Mouse (Mus musculus) erythroid progenitor cell, adult 5-6 weeks (primary cell): ENCODE measurements around the gene Gm11444. TPM values are rescaled to one million over a fixed set of nuclear protein-coding genes. Genes with fewer than 3 reads are reported as not detected.
A peak's percentile ranks its signal among the peaks of the same experiment; 100 is the strongest.

ENCODE experiments used
- ATAC-seq: replicated peaks from 2 replicates; pipeline ENCODE4 v1.8.0; 2016; ENCODE audit warnings: moderate number of reproducible peaks, mild to moderate bottlenecking, moderate TSS enrichment, inconsistent platforms; ENCODE audit not compliant: poor library complexity, low FRiP score, severe bottlenecking
- total RNA-seq, 2 experiments: library from RNA; stranded (forward) in 1 of 2; stranded (reverse) in 1 of 2; fragments of 150-400 nt in 1 of 2; fragments of 186-747, 209-891 nt in 1 of 2; gene quantifications; 2 replicates each; pipeline versions ENCODE4 v1.2.3 to v1.2.4; 2015 to 2017; ENCODE audit warnings: low replicate concordance in 2 of 2

Gm11444 gene
- total RNA-seq, 2 experiments from 2014 or later: not detected

DNA sequence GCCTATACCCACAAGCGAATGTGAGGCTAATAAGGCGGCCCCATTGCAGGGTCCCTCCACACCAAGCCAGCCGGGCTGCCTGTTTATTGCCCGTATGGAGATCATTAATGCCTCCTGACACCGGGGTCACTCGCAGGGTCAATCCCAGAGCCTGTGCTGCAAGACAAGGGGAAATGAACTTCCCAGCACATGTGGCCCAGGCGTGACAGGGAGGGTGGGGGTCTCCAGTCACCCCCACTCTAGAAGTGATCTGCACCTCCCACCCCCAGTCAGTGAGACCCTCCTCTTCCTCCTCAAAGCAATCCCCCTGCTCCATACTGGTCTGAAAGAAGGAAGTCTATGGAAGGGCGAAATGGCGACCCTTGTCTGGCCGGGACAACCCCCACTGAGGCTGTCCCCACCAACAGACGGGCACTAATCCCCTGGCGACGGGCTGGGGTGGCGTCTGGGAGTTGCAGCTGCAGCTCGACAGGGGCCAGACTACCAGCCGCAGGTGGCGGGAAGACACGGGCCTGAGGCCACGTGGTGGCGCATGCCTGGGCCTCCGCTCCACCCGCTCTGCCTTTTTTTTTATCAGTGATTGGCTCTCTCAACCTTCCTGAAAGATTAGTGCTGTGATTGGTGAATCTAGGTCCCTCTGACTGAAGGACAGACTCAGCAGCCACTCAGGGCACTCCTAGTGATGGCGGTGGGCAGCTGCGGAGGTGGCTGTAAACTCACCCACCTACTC is 26.1 kb upstream of the Gm11444 start:
- no peak for ATAC-seq

DNA sequence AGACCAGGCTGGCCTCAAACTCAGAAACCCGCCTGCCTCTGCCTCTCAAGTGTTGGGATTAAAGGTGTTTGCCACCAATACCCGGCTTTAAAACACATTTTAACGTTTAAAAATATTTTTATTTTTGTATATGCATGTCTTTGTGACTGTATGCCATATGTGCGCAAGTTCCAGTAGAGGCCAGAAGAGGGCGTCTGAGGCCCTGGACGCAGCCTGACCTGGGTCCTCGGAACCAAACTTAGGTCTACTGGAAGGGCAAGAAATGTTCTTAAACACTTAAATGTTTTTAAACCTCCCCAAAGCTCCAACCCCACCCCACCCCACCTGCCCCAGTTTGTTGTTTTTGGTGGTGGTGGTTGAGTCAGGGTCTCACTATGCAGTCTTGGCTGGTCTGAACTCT is 14.2 kb upstream of the Gm11444 start:
- no peak for ATAC-seq

DNA sequence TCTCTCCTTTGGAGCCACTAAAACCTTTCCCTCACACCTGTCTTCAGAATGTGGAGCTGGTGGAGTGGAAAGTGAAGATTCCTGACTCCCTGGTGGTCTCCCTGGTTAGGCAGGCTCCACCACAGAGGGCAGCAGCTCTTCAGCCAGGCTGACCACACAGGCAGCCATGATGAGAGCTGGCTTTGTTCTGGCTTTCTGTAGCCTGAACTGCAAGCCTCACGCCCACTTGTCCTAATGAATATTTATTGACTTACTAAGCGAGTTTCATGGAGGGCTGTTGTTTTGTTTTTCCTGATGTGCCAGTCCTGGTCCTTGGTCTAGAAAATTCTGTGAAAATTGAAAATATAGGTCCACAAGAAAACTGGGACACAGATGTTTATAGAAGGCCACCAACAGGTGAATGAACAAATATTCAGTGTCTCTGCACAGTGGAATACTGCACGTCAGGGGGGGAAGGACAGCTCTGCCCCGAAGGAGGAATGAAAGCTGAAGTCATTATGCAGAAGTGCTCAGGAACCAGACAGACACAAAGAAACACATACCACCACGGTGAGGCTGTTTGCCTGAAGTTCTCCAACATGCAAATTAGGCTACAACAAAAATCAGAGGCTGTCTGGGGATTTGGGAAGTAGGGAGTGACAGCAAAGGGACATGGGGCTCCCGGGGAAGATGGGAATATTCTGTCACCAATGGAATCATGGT is 8.0 kb upstream of the Gm11444 start:
- ATAC-seq: no peak

DNA sequence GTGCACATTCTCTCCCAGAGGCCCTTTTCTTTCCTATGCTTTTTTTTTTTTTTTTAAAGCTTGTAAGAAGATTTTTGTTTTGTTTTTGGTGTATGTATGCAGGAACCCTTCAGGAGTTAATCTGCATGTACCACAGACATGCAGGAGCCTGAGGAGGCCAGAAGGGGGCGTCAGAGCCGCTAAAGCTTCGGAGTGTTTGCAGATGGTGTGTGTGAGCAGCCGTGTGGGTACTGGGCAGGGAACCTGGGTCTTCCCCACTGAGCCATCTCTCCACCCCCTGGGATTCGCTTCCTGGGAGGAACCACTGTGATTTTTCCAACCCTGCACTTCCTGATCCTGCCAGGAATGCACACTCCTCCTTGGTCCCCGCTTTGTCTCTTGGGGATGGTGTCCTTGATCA is 625 bp upstream of the Gm11444 start:
- no peak for ATAC-seq

DNA sequence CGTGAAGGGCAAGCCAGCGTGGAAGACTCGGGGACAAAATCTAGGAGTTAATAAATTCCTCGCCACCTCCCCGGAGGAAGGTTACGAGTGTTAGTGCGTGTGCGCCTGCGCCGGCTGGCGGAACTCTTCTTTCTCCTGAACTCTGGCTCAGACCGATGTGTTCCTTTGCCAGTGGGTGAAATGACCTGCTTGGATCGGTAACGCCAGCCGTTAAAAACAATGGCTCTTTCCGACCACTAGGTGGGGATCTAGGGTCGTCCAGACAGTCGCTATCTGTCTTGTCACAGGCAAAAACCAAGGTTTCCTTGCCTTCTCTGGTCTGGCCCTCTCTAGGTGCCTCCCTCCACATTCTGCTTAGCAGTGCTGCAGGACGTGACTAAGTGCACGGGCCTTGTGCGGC is 1.1 kb downstream of the Gm11444 start:
- peak; percentile 47 for ATAC-seq

DNA sequence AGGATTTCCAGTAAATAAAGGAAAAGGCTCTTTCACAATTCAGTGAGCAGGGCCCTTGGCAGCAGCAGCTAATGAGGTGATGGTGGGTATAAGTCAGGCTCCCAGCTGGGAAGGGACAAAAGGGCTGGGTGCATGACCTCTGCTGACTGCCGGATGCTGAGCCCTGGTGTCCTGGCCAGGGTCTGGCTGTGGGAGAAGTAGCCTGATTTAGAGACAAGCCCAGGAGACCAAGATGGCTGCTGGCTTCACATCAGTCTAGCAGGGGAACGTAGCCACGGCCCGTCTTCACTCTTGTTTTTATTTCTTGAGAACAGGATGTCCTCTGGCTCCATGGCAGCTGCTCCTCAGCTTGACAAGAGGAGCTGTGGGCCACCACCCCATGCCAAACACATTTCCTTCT is 3.6 kb downstream of the Gm11444 start:
- ATAC-seq: no peak

DNA sequence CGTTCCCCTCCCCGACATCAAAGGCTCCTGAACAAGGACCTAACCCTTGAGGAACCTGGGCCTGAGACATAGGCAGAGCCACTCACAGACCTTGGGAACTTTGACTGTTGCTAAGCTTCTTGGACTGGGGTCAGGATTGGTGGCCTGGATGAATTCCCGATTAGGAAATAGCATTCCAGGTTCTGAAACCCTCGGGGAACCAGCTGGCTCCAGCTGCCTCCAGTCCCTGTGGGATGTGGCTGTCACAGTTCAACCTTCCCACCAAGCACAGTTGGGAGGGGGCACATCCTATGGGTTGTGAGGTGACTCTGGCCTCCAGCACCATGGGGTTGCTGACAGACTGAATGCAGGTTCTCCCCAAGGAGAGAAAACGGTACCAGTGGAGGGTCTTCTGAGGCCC is 4.2 kb downstream of the Gm11444 start:
- no peak for ATAC-seq

DNA sequence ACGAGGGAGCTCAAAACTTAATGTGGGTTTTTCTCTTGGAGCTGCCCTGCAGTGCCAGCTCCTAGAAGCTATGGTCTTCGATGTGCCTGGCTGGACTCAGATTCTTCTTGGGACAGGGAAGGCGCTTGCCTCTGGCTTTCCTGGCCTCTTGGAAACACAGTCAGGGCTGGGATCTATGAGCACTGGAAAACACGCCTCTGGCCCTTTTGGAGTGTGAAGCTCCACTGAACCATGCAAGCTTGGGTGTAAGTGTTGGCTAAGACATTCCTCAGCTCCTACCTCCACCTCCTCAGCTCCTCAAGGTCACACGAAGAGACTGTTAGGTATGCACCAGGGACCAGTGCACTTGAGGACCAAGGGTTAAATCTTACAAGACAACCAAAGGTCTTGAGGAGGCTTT is 5.2 kb downstream of the Gm11444 start:
- ATAC-seq: no peak

DNA sequence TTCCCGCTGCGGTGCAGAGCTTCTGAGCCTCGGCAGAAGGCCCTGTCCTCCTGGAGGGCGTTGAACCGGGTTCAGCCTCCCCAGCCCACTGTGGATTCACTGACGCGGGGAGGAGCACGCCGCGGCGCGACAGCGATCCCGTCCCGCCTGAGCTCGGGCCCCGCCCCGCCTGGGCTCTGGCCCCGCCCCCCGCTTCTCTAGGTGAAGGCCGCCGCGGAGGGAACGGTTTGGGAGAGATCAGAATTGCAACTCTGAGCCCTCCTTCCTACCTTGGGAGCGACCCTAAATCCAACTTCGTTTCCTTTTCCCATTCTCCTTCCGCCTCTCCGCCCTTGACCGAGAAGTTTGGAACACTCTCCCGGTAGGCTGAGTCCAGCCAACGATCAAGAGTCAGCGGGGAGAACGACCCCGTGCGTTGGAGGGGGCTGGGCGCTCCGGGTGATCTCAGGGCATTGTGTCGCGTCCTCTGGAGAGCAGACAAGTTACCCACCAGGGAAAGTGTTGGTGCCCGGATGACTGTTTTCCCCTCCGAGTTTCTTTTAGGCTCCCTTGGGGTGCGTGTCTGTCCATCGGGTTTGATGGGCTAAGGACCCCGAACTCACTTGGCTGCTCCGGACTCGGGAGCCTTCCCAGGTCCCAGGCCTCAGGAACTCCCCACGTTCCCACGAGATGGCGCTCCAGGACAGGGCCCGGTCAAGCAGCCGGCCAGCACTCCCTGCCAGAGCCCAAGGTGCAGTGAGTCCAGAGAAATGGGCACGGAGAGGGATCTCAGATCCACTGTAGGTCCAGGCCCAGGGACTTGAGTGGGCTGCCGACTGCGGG is 5.8 kb downstream of the Gm11444 start:
- peak; percentile 75 for ATAC-seq

DNA sequence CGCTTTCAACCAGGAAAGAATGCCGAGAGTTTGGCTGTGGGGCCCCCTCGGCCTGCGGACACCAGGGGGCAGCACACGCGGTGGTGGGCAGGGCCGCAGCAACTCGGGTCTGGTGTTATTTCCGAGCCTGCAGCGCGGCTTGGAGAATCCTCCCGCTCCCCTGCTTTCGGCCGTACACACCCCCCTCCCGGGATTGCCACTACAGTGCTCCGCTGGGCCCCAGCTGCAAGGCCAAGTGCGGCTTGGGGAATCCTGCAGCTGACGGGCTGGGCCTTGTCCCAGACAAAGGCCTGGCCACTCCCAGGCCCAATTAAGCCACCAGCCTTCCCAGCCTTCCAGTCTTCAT is 6.8 kb downstream of the Gm11444 start:
- ATAC-seq: peak; percentile 35; the same call in 1 of the 2 replicates

DNA sequence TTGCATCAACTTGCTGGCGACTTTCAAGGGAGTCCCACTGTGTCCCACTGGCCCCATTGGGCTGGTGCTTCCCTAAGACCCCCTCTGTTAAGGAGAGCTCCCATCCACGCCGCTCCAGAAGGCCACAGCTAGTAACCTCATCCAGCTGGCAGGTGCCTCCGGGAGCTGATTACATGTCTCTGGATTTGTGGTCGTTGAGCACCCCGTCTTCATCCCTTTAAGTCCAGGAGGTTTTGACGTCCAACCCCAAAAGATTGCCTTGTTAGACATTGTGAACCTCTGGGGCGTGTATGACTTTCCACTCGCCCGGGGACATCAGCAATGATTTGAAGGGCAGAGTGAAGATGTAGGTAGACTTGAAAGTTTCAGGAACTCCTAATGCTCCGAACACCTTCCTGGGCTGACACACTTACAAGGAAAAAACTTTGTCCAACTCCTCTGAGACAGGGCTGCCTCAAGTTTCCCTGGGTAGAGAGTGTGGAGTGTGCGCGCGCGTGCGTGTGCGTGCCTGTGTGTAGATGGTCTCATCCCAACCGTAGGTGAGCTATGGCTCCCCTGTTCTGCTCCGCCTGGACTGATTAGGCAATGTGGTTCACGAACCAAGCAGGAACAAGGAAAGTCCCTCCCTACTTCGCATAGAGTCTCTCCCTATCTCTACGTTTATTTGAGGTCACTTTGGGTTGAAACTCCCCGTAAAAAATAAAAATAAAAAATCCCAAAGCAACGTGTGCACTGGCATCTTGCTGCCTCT is 7.4 kb downstream of the Gm11444 start:
- no peak for ATAC-seq

DNA sequence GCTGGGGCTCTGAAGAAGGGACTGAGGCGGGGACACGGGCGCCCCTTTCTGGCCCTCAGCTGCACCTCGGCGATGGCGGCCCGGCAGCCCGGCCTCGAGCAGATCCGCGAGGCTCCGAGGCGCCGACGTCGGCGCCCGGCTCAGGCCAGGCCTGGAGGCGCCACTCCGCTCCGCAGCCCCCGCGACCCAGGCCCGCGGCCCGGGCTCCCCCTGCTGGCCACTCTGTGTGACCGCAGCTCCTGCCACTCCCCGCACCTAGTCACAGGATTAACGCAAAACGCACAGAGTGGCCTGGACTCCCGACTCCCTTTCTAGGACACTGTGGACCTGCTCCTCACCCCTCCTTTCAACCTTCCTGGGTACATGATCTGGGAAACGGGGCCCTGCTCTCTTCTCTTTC is 8.2 kb downstream of the Gm11444 start:
- no peak for ATAC-seq

DNA sequence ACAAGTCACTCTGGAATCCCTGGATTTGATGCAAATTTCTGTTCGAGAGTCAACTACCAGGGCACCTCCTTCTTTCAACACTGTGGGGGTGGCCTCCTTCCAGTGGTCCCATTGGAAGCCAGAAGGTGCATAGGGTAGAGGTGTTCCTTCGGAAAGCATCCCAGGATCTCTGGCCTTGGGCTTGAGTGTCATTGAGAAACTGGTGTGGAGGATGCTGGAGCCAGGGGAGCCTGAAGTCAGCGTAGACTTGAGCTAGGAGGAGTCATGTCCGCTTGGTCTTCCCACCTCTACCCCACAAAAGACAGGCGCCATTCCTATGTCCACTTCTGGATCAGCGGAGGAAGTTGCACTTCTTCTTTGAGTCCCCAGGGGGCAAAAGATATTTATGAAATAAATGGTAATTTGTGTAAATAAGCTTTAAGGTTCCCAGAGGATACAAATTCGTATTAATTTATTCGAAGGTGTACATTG is 8.9 kb downstream of the Gm11444 start:
- no peak for ATAC-seq

DNA sequence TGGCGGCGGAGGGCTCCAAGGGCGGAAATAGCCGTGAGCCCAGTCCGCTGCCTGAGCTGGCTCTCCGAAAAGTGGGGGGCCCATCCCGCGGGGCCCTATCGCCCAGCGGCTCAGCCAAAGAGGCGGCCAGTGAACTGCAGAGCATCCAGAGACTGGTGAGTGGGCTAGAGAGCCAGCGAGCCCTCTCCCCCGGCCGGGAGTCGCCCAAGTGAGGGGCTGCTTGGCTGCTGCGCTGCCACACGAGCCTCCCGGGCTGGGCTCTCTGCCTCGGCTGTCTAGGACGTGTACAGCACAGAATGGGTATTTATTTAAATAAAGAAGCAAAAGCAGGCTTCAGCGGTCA is 9.4 kb downstream of the Gm11444 start:
- ATAC-seq: no peak

DNA sequence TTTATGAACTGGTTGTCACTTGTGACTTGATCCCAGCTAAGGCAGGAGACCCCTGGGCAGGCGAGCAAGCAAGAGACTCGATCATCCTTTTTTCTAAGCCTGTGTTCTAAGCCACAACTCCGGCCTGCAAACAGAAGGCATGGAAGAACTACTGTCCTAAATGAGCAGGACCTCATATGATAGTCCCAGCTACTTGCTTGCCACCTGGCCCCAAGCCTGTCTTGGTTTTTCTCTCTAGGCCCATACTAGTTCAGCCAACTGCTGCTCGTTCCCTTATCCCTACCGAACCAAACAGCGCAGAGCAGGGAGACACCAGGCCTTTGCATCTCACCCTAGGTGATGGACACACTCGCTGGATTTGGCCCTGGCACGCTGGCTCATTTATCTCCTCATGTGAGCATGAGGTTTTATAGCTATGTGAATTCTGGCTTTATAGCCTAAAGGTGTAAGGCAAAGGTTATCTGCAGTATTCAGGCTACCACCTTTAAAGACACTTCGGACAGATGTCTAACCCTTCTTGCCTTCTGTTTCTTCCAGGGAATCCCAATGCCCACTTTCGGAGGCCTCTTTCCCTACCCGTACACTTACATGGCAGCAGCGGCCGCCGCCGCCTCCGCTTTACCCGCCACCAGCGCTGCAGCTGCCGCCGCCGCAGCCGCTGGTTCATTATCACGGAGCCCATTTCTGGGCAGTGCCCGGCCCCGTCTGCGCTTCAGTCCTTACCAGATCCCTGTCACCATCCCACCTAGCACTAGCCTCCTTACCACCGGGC is 9.9 kb downstream of the Gm11444 start:
- ATAC-seq: no peak

DNA sequence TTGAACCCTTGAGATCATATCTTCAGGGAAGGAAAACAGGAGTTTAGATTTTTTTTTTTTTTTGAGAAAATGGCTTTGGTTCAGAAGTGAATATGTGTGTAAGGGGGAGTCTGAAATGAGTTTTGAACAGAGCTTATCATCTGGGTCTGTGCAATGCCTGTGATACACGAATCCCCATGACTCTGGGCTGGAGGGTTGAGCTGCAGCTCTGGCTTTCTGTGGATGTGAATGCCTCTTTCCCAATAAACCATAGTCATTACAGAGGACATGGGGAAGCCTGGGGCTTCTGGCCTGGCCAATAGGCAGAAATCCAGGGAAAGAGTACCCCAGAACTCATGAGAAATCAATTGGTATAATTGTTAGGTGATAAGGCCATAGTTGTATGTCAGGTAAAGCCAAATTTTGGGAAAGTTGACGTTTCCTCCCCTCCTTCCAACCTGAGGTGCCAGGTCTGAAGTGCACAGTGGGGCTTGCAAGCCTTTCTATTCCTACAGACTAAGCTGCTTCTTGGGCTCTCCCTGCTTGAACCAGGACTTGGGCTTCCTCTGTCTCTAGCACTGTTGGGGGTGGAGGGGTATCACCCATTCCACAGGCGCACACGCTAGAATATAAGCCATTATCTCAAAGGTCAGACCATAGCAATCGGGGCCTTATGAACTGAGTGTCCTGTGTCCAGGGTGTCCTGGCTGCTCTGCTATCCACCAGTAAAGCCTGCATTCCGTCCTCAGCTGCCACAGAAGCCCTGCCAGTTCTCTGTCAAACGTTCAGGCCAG is 10.7 kb downstream of the Gm11444 start:
- no peak for ATAC-seq

DNA sequence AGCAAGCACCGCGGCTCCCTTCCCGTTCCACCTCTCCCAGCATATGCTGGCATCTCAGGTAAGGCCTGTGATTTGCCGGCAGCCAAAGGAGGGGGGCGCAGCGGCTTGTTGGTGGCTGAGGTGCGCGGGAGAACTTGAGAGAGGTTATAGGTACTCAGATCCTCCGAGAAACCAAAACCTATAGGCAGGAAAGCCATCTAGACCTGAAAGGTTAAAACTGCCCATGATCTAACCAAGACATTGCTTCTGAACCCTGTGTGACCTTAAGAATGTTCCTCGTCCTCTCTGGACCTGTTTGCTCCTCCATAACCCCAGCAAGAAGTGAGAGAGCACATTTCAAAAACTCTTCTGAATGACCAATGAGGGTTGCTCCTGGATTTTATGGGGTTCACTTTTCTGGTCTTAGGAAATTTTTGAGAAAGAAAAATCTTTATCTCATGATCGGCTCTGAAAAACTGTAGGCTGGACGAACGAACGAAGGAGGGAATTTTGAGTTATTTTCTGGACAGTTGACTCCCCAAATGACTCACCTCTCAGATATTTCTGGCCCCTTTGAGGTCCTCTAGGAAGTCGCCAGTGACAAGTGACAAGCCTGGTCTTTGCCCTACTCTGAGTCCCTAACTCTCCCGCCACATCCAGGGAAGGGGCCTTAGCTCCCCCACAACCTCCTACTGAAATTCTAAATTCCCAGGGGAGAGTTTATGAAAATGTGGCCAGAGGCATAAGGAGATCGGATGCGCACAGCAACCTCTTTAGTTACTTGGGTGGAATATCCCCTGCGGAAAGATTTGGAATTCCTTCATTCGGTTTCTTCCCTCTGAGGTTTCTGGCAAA is 11.5 kb downstream of the Gm11444 start:
- no peak for ATAC-seq
